12 mouse cellular contexts compared by ENCODE assay signal in genomic region chr2:34031001-34031412, GRCm38 (mm10).
A peak's percentile ranks its signal among the peaks of the same experiment; 100 is the strongest.
DNase-seq lines count a peak whose midpoint lies in the region; ATAC-seq and TF ChIP-seq lines count a peak whose summit lies in the region.
"Had no signal": no experiment of that assay in that cellular context is flagged by ENCODE, and none has a peak within 500 bp of the region (broad histone marks: within the 10 kb centered on the region; RNA-seq: fewer than 3 reads in every experiment).

No protein-coding gene starts in this region.

- TF ChIP-seq POLR2A in brain, embryonic 14.5 days (IDR thresholded peaks at IDR 0.05; ENCODE audit: borderline replicate concordance, extremely low read depth, insufficient read depth, insufficient read length, poor library complexity, severe bottlenecking), result no peak

- no peak overlapping the region for H3K4me3 ChIP-seq in intestine, embryonic 14.5 days (ENCODE audit: low read depth, low read length)
- no peak overlapping the region for H3K4me3 ChIP-seq in intestine, embryonic 16.5 days (ENCODE audit: low read length)
- no peak overlapping the region for H3K4me3 ChIP-seq in intestine, postnatal 0 days (ENCODE audit: low read depth, low read length)
- H3K4me3 ChIP-seq: embryonic facial prominence, embryonic 15.5 days; megakaryocyte, embryonic 14.5 days had no signal

- H3K27me3 ChIP-seq in intestine, embryonic 14.5 days (replicated peaks; ENCODE audit: control insufficient read depth, insufficient read depth, low read length), result no peaks in the 10 kb centered on the region
- H3K27me3 ChIP-seq in intestine, embryonic 16.5 days (replicated peaks; ENCODE audit: control insufficient read depth, insufficient read depth, low read length), result no peaks in the 10 kb centered on the region
- H3K27me3 ChIP-seq in intestine, postnatal 0 days (replicated peaks; ENCODE audit: control insufficient read depth, insufficient read depth, low read length), result no peaks in the 10 kb centered on the region
- H3K27me3 ChIP-seq: embryonic facial prominence, embryonic 15.5 days had no signal

- H3K9ac ChIP-seq in intestine, embryonic 14.5 days (ENCODE audit: low read length), result no peak overlapping the region
- no peak overlapping the region for H3K9ac ChIP-seq in intestine, embryonic 16.5 days (ENCODE audit: low read depth, low read length)
- no peak overlapping the region for H3K9ac ChIP-seq in intestine, postnatal 0 days (ENCODE audit: low read depth, low read length)
- H3K9ac ChIP-seq: embryonic facial prominence, embryonic 15.5 days had no signal

- no peaks in the 10 kb centered on the region for H3K9me3 ChIP-seq in intestine, embryonic 14.5 days (ENCODE audit: control insufficient read depth, low read length)
- H3K9me3 ChIP-seq in intestine, embryonic 16.5 days (ENCODE audit: control insufficient read depth, low read length), result no peaks in the 10 kb centered on the region
- no peaks in the 10 kb centered on the region for H3K9me3 ChIP-seq in intestine, postnatal 0 days (ENCODE audit: control insufficient read depth)
- H3K9me3 ChIP-seq: embryonic facial prominence, embryonic 15.5 days; megakaryocyte, embryonic 14.5 days had no signal

- H3K4me2 ChIP-seq in intestine, embryonic 14.5 days (ENCODE audit: low read length), result peak overlapping the region; percentile 24
- no peak overlapping the region for H3K4me2 ChIP-seq in intestine, embryonic 16.5 days (ENCODE audit: low read depth, low read length)
- H3K4me2 ChIP-seq in intestine, postnatal 0 days (replicated peaks; ENCODE audit: low read depth), result 0 out of 2 replicates have a peak overlapping the region, but pooled peaks have one; percentile 9
- H3K4me2 ChIP-seq: embryonic facial prominence, embryonic 15.5 days had no signal

- H3K27ac ChIP-seq in intestine, embryonic 14.5 days (ENCODE audit: low read depth), result no peak overlapping the region; the same call in 1 of the 2 replicates
- no peak overlapping the region for H3K27ac ChIP-seq in intestine, embryonic 16.5 days (ENCODE audit: low read length)
- H3K27ac ChIP-seq in intestine, postnatal 0 days (ENCODE audit: low read depth, low read length), result no peak overlapping the region
- H3K27ac ChIP-seq: embryonic facial prominence, embryonic 15.5 days had no signal

- no peak for TF ChIP-seq CTCF in brain, embryonic 14.5 days (IDR thresholded peaks at IDR 0.05; ENCODE audit: borderline replicate concordance, extremely low read depth, insufficient read depth, insufficient read length)
- no peak for TF ChIP-seq CTCF in intestine, postnatal 0 days (IDR thresholded peaks at IDR 0.05; ENCODE audit: low read depth)

- H3K4me1 ChIP-seq in intestine, embryonic 14.5 days (replicated peaks; ENCODE audit: control insufficient read depth, insufficient read depth, low read length), result no peaks in the 10 kb centered on the region; the same call in none of the 2 replicates
- peaks cover 7% of the 10 kb centered on the region for H3K4me1 ChIP-seq in intestine, embryonic 16.5 days (ENCODE audit: control insufficient read depth, insufficient read depth, low read length)
- no peaks in the 10 kb centered on the region for H3K4me1 ChIP-seq in intestine, postnatal 0 days (replicated peaks; ENCODE audit: control insufficient read depth, insufficient read depth, low read length)

- intact Hi-C loops in gastrocnemius, postnatal 36 days (cut with DNase I), result no loop called here

- H3K36me3 ChIP-seq in intestine, embryonic 14.5 days (ENCODE audit: control insufficient read depth, insufficient read depth, low read length), result no peaks in the 10 kb centered on the region
- H3K36me3 ChIP-seq in intestine, embryonic 16.5 days (ENCODE audit: control insufficient read depth, insufficient read depth, low read length), result no peaks in the 10 kb centered on the region
- H3K36me3 ChIP-seq in intestine, postnatal 0 days (ENCODE audit: control insufficient read depth, insufficient read depth), result no peaks in the 10 kb centered on the region
- H3K36me3 ChIP-seq: embryonic facial prominence, embryonic 15.5 days had no signal

- no peak for DNase-seq in intestine, embryonic 14.5 days (ENCODE audit: low spot score)
- peak; percentile 31 for DNase-seq in MN1 (ENCODE audit: low spot score)
- peak; percentile 66 for DNase-seq in brain, embryonic 14.5 days (ENCODE audit: low read depth)
- no peak for DNase-seq in gastrocnemius, postnatal 36 days
- DNase-seq in ovary, postnatal 36 days (ENCODE audit: low spot score), result no peak
- no peak for DNase-seq in spleen, postnatal 14 days (ENCODE audit: low spot score in 2 of 2)
- DNase-seq: right cerebral cortex, adult 18-20 months; thymus, postnatal 4 days had no signal

- ATAC-seq in intestine, embryonic 14.5 days (replicated peaks; ENCODE audit: low FRiP score, low TSS enrichment, low read depth), result no peak
- no peak for ATAC-seq in intestine, embryonic 16.5 days
- no peak for ATAC-seq in intestine, postnatal 0 days

- WGBS in intestine, embryonic 14.5 days, result 14% methylated on average over 11 of the region's 11 CpGs
- 11% methylated on average over 11 of the region's 11 CpGs for WGBS in intestine, embryonic 16.5 days
- WGBS in intestine, postnatal 0 days, result 14% methylated on average over 11 of the region's 11 CpGs

Comparison
In these comparisons a context has a peak if more than half of its experiments do, and no peak if none do; other contexts are left out.
1. DNase-seq: peak in MN1 (single experiment) and brain, embryonic 14.5 days (single experiment); none in intestine, embryonic 14.5 days (single experiment), gastrocnemius, postnatal 36 days (0 of 2), ovary, postnatal 36 days (single experiment) and spleen, postnatal 14 days (0 of 2).